Mouse (Mus musculus) megakaryocyte, embryonic 14.5 days (primary cell): ENCODE data around the gene Pomt1. TPM values are rescaled to one million over a fixed set of nuclear protein-coding genes. Genes with fewer than 3 reads are reported as not detected.
A peak's percentile ranks its signal among the peaks of the same experiment; 100 is the strongest.

Experiments used
- H3K27me3 ChIP-seq: replicated peaks from 2 replicates; pipeline ENCODE3; 2012; ENCODE audit warnings: inconsistent platforms
- H3K36me3 ChIP-seq: replicated peaks from 2 replicates; pipeline ENCODE3; 2012; ENCODE audit warnings: low read length, inconsistent platforms, mixed read lengths
- H3K4me1 ChIP-seq: 2 replicates; pipeline ENCODE4 v1.6.1; 2012; ENCODE audit warnings: inconsistent platforms
- H3K4me3 ChIP-seq: replicated peaks from 2 replicates; pipeline ENCODE3; 2012; ENCODE audit warnings: moderate library complexity, mild to moderate bottlenecking, inconsistent platforms
- H3K9me3 ChIP-seq: 2 replicates; pipeline ENCODE4 v1.6.1; 2012; ENCODE audit warnings: inconsistent platforms
- FLI1 ChIP-seq: IDR thresholded peaks from 2 replicates; pipeline ENCODE4 v1.6.1; 2012; ENCODE audit warnings: low read length, inconsistent platforms, mixed read lengths
- GATA1 ChIP-seq: IDR thresholded peaks from 3 replicates; pipeline ENCODE4 v1.6.1; 2012; ENCODE audit warnings: mixed read lengths, low read length, inconsistent platforms, borderline replicate concordance
- polyA plus RNA-seq: library from polyadenylated mRNA; stranded (reverse); fragments of >175 nt; gene quantifications from 2 replicates; pipeline ENCODE4 v1.2.3, GENCODE M21; 2012; ENCODE audit warnings: low replicate concordance; ENCODE audit not compliant: insufficient read depth

The Pomt1 gene
- polyA plus RNA-seq, 1 experiment: 5.3 TPM

GRCm38 (mm10) chr2:32219501-32219900 is 16.9 kb upstream of the Pomt1 start:
- no peaks in the 10 kb centered on the region; the same call in 1 of the 2 replicates for H3K4me1 ChIP-seq

GRCm38 (mm10) chr2:32220021-32220420 is 16.4 kb upstream of the Pomt1 start:
- Histone ChIP-seq H3K4me3 (no peak overlapping the region), H3K9me3 (no peaks in the 10 kb centered on the region), H3K36me3 (peaks cover 100% of the 10 kb centered on the region), H3K4me1 (no peaks in the 10 kb centered on the region; the same call in 1 of the 2 replicates), H3K27me3 (no peaks in the 10 kb centered on the region)
- TF ChIP-seq FLI1: no peak
- TF ChIP-seq GATA1: no peak

More at GRCm38 (mm10) chr2:32219501-32219900, 16.9 kb upstream of the Pomt1 start:
- Histone ChIP-seq H3K27me3 (no peaks in the 10 kb centered on the region), H3K4me3 (no peak overlapping the region), H3K36me3 (peaks cover 100% of the 10 kb centered on the region), H3K9me3 (no peaks in the 10 kb centered on the region)
- TF ChIP-seq FLI1: no peak
- TF ChIP-seq GATA1: no peak

- no peak for TF ChIP-seq FLI1
- TF ChIP-seq GATA1: no peak
- Histone ChIP-seq H3K4me3 (no peak overlapping the region), H3K4me1 (no peaks in the 10 kb centered on the region; the same call in 1 of the 2 replicates), H3K36me3 (peaks cover 100% of the 10 kb centered on the region), H3K27me3 (no peaks in the 10 kb centered on the region), H3K9me3 (no peaks in the 10 kb centered on the region)
Observed at GRCm38 (mm10) chr2:32220969-32221368, 15.4 kb upstream of the Pomt1 start.

- no peak overlapping the region for H3K4me3 ChIP-seq
- no peaks in the 10 kb centered on the region; the same call in 1 of the 2 replicates for H3K4me1 ChIP-seq
- no peaks in the 10 kb centered on the region for H3K9me3 ChIP-seq
- peaks cover 100% of the 10 kb centered on the region for H3K36me3 ChIP-seq
- TF ChIP-seq FLI1 (no peak), GATA1 (no peak)
- H3K27me3 ChIP-seq: no peaks in the 10 kb centered on the region
Observed at GRCm38 (mm10) chr2:32221577-32221976, 14.8 kb upstream of the Pomt1 start.

GRCm38 (mm10) chr2:32222057-32222456 is 14.3 kb upstream of the Pomt1 start:
- Histone ChIP-seq H3K4me1 (no peaks in the 10 kb centered on the region; the same call in 1 of the 2 replicates), H3K36me3 (peaks cover 100% of the 10 kb centered on the region), H3K27me3 (no peaks in the 10 kb centered on the region), H3K4me3 (no peak overlapping the region), H3K9me3 (no peaks in the 10 kb centered on the region)
- no peak for TF ChIP-seq FLI1
- no peak for TF ChIP-seq GATA1

- Histone ChIP-seq H3K36me3 (peaks cover 61% of the 10 kb centered on the region), H3K27me3 (no peaks in the 10 kb centered on the region), H3K4me1 (peaks cover 56% of the 10 kb centered on the region), H3K9me3 (no peaks in the 10 kb centered on the region), H3K4me3 (peak overlapping the region; percentile 95)
- TF ChIP-seq GATA1 (no peak), FLI1 (no peak)
Observed at GRCm38 (mm10) chr2:32235433-32235832, 957 bp upstream of the Pomt1 start.

GRCm38 (mm10) chr2:32236760-32237487 is 534 bp downstream of the Pomt1 start:
- Histone ChIP-seq H3K27me3 (no peaks in the 10 kb centered on the region), H3K4me1 (peaks cover 53% of the 10 kb centered on the region), H3K9me3 (no peaks in the 10 kb centered on the region), H3K4me3 (peak overlapping the region; percentile 95), H3K36me3 (peaks cover 61% of the 10 kb centered on the region)
- TF ChIP-seq FLI1: no peak
- TF ChIP-seq GATA1: no peak

GRCm38 (mm10) chr2:32237571-32237970 is 1.2 kb downstream of the Pomt1 start:
- H3K4me3 ChIP-seq: peak overlapping the region; percentile 95
- H3K27me3 ChIP-seq: no peaks in the 10 kb centered on the region
- TF ChIP-seq GATA1 (no peak), FLI1 (no peak)
- no peaks in the 10 kb centered on the region for H3K9me3 ChIP-seq
- H3K36me3 ChIP-seq: peaks cover 61% of the 10 kb centered on the region
- H3K4me1 ChIP-seq: peaks cover 53% of the 10 kb centered on the region

- peaks cover 44% of the 10 kb centered on the region for H3K4me1 ChIP-seq
- no peaks in the 10 kb centered on the region for H3K27me3 ChIP-seq
- H3K36me3 ChIP-seq: peaks cover 61% of the 10 kb centered on the region
- no peak overlapping the region for H3K4me3 ChIP-seq
- TF ChIP-seq FLI1 (no peak), GATA1 (no peak)
- H3K9me3 ChIP-seq: no peaks in the 10 kb centered on the region
Observed at GRCm38 (mm10) chr2:32238708-32239435, 2.5 kb downstream of the Pomt1 start.

GRCm38 (mm10) chr2:32240591-32240990 is 4.2 kb downstream of the Pomt1 start:
- peaks cover 70% of the 10 kb centered on the region for H3K36me3 ChIP-seq
- no peaks in the 10 kb centered on the region for H3K9me3 ChIP-seq
- peaks cover 27% of the 10 kb centered on the region for H3K4me1 ChIP-seq
- H3K4me3 ChIP-seq: no peak overlapping the region
- no peaks in the 10 kb centered on the region for H3K27me3 ChIP-seq
- TF ChIP-seq FLI1: no peak
- no peak for TF ChIP-seq GATA1
